ENCODE assay signal across 21 mouse cellular contexts in the genomic region with DNA sequence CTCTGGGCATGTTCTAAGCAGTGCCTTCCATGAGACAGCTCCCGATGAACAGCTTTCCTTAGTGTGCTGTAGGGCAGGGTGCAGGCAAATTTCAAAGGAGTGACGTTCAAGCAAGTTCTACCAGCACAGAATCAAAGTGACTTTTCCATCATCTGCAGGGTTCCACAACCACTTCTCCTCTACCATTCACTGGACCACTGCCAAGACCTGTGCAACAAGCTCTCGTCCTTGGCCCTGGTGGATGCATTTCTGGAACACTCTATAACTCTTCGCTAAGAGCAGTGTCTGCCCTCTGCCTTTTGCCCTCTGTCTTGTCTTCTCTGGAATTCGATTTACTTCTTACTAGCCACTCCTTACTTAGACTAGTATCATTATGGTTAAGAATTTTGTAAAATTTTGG.
DNase-seq lines count a peak whose midpoint lies in the region.
"Had no signal": no experiment of that assay in that cellular context is flagged by ENCODE, and none has a peak within 500 bp of the region (broad histone marks: within the 10 kb centered on the region; RNA-seq: fewer than 3 reads in every experiment).

No protein-coding gene starts in this region.

- no peaks in the 10 kb centered on the region for H3K4me1 ChIP-seq in midbrain, embryonic 10.5 days
- H3K4me1 ChIP-seq: forebrain, embryonic 13.5 days; hindbrain, embryonic 10.5 days; hindbrain, embryonic 13.5 days; intestine, embryonic 15.5 days had no signal

- H3K27me3 ChIP-seq in midbrain, embryonic 10.5 days (ENCODE audit: low read depth, poor library complexity, severe bottlenecking) = no peaks in the 10 kb centered on the region
- H3K27me3 ChIP-seq: CH12.LX; forebrain, embryonic 13.5 days; hindbrain, embryonic 13.5 days; intestine, embryonic 15.5 days; Patski had no signal

- 93% methylated on average over 5 of the region's 5 CpGs for WGBS in midbrain, embryonic 10.5 days

- peak; percentile 4 to 11 for DNase-seq in cerebellum, postnatal 25 days
- DNase-seq in cerebellum, adult 9-10 months = no peak
- DNase-seq in adrenal gland, adult 2 months = peak; percentile 55
- peak; percentile 56 for DNase-seq in adrenal gland, postnatal 10 days
- DNase-seq in midbrain, embryonic 10.5 days (ENCODE audit: low spot score) = no peak
- no peak for DNase-seq in retina, embryonic 14.5 days (ENCODE audit: low spot score)
- DNase-seq: B cell, adult 2 months; cerebellum, adult 11 months; cerebellum, adult 2 months; cerebellum, postnatal 10 days; gastrocnemius, postnatal 10 days; gastrocnemius, postnatal 36 days; kidney, adult 11 months had no signal

- no peaks in the 10 kb centered on the region for H3K36me3 ChIP-seq in midbrain, embryonic 10.5 days
- H3K36me3 ChIP-seq: forebrain, embryonic 10.5 days; G1E; hindbrain, embryonic 10.5 days; hindbrain, embryonic 13.5 days; intestine, embryonic 15.5 days had no signal

- no peak overlapping the region for H3K27ac ChIP-seq in midbrain, embryonic 10.5 days (replicated peaks)
- H3K27ac ChIP-seq: forebrain, embryonic 10.5 days; forebrain, embryonic 13.5 days; hindbrain, embryonic 10.5 days; hindbrain, embryonic 13.5 days; intestine, embryonic 15.5 days had no signal

- H3K4me3 ChIP-seq in midbrain, embryonic 10.5 days = no peak overlapping the region
- H3K4me3 ChIP-seq: forebrain, embryonic 10.5 days; forebrain, embryonic 13.5 days; hindbrain, embryonic 10.5 days; hindbrain, embryonic 13.5 days; intestine, embryonic 15.5 days had no signal

- H3K9me3 ChIP-seq in midbrain, embryonic 10.5 days (replicated peaks) = no peaks in the 10 kb centered on the region
- H3K9me3 ChIP-seq: forebrain, embryonic 10.5 days; forebrain, embryonic 13.5 days; G1E; hindbrain, embryonic 10.5 days; hindbrain, embryonic 13.5 days; intestine, embryonic 15.5 days had no signal

Comparison
In these comparisons a context has a peak if more than half of its experiments do, and no peak if none do; other contexts are left out.
1. DNase-seq: peak in cerebellum, postnatal 25 days (2 of 2), adrenal gland, adult 2 months (single experiment) and adrenal gland, postnatal 10 days (single experiment); none in cerebellum, adult 9-10 months (single experiment), midbrain, embryonic 10.5 days (single experiment) and retina, embryonic 14.5 days (single experiment).